Mouse (Mus musculus) CD4-positive naive resting alpha-beta T cell, adult 76 days (primary cell): ENCODE measurements around the gene Ap1ar. TPM values are rescaled to one million over a fixed set of nuclear protein-coding genes. Genes with fewer than 3 reads are reported as not detected.

Source experiments
- total RNA-seq: library from RNA; stranded (reverse); gene quantifications from one replicate; pipeline ENCODE4 v1.2.4, GENCODE M21; 2023

Ap1ar gene
- 32.9 TPM for total RNA-seq

GRCm38 (mm10) chr3:127837154-127837865 is at the start of gene Ap1ar:
Gene Ap1ar, minus strand, starts transcription at chr3:127837523.

DNA sequence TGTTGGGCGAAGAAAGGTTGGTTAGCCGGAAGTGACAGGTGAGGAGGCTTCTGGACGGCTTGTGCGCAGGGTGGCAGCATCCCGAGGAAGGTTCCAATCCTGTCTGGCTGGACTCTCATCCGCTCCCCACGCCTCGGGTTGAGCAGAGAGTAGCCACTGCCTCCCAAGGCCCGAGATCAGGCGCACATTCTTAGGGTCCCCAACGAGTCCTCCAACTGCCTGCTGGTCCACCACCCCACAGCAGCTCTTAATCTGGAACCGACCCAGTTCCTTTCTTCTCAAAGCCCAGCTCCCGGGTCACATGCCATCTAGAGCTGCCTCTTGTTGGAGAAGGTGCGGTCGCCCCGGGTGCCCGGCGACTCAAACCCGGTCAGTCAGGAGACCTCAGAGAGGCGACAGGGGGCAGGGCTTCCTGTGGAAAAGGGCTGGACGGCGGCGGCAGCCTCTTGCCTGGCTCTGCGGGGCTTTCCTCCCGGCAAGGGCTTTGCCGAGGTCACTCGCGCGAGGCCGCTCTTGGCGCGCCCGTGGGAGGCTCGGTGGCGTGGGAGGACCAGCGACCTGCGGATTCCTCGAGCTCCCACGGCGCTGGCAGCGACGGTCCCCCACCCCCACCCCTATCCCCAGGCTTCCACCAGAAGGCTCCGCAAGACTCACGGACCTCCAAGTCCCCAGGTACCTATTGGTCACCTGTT is 47.7 kb downstream of the Ap1ar start, which contains the start of gene Tifa:
Tifa (plus strand) TSS at position 306 of the 692 bp plus-strand sequence.

GRCm38 (mm10) chr3:127780021-127780644 is 57.2 kb downstream of the Ap1ar start, which contains the start of gene Alpk1:
Gene Alpk1, minus strand, starts transcription at chr3:127780527.

Other genes with a start within 250 kb of the Ap1ar start
- gene Neurog2, start 204.4 kb downstream of the Ap1ar start, total RNA-seq = not detected
- gene Alpk1, start 57.0 kb downstream of the Ap1ar start, total RNA-seq = 1.8 TPM
- 4.0 TPM for gene Tifa, start 47.7 kb downstream of the Ap1ar start, total RNA-seq
- 14.5 TPM for gene Fam241a, start 58.8 kb upstream of the Ap1ar start, total RNA-seq